Mouse (Mus musculus) liver, embryonic 15.5 days (tissue): Measurements from ENCODE around the gene Gm15517. TPM values are rescaled to one million over a fixed set of nuclear protein-coding genes. Genes with fewer than 3 reads are reported as not detected.
"Not testable (repeated sequence)": the region's sequence is repeated elsewhere in the genome, so short reads cannot be mapped to it uniquely, and the experiment has no call there.

ENCODE experiments used
- ATAC-seq: fragments of 200-750 bp; cut with Nextera tagmentation; 2 replicates; pipeline ENCODE4 v1.8.0; 2017; ENCODE audit warnings: moderate number of reproducible peaks, mild to moderate bottlenecking, moderate library complexity; ENCODE audit not compliant: insufficient read depth
- H3K27ac ChIP-seq: fragments of 300-500 bp; sonication (generic); replicated peaks from 2 replicates; pipeline ENCODE4 v1.5.1; 2015; ENCODE audit warnings: mild to moderate bottlenecking, inconsistent platforms
- H3K27me3 ChIP-seq: fragments of 300-500 bp; sonication (generic); 2 replicates; pipeline ENCODE4 v1.6.1; 2015; ENCODE audit warnings: mild to moderate bottlenecking, inconsistent platforms
- H3K36me3 ChIP-seq: fragments of 300-500 bp; sonication (generic); replicated peaks from 2 replicates; pipeline ENCODE4 v1.6.1; 2015; ENCODE audit warnings: moderate library complexity, mild to moderate bottlenecking, inconsistent platforms
- H3K4me1 ChIP-seq: fragments of 300-500 bp; sonication (generic); replicated peaks from 2 replicates; pipeline ENCODE4 v1.6.1; 2015; ENCODE audit warnings: inconsistent platforms
- H3K4me2 ChIP-seq: fragments of 300-500 bp; sonication (generic); 2 replicates; pipeline ENCODE4 v1.6.1; 2015; ENCODE audit warnings: moderate library complexity, mild to moderate bottlenecking, inconsistent platforms
- H3K4me3 ChIP-seq: fragments of 300-500 bp; sonication (generic); replicated peaks from 2 replicates; pipeline ENCODE4 v1.5.1; 2015; ENCODE audit warnings: mild to moderate bottlenecking, inconsistent platforms
- H3K9ac ChIP-seq: fragments of 300-500 bp; sonication (generic); 2 replicates; pipeline ENCODE4 v1.6.1; 2015; ENCODE audit warnings: moderate library complexity, mild to moderate bottlenecking, inconsistent platforms
- H3K9me3 ChIP-seq: fragments of 300-500 bp; sonication (generic); replicated peaks from 2 replicates; pipeline ENCODE4 v1.6.1; 2016; ENCODE audit warnings: inconsistent platforms
- WGBS: fragments of 180-500 bp; shearing (Covaris S2); methylation state at CpG from one replicate; pipeline ENCODE4 v1.1.7; 2015; ENCODE audit warnings: mixed read lengths; ENCODE audit not compliant: insufficient replicate concordance; 5-methylcytosine and 5-hydroxymethylcytosine counted together
- polyA plus RNA-seq: library from polyadenylated mRNA; unstranded; fragments of >200 nt; fragmentation: Nextera tagmentation; extraction: Ambion mirVana; gene quantifications from 2 replicates; pipeline ENCODE4 v1.2.1, GENCODE M21; 2015

The Gm15517 gene
- polyA plus RNA-seq, 1 experiment from 2014 or later = not detected

DNA sequence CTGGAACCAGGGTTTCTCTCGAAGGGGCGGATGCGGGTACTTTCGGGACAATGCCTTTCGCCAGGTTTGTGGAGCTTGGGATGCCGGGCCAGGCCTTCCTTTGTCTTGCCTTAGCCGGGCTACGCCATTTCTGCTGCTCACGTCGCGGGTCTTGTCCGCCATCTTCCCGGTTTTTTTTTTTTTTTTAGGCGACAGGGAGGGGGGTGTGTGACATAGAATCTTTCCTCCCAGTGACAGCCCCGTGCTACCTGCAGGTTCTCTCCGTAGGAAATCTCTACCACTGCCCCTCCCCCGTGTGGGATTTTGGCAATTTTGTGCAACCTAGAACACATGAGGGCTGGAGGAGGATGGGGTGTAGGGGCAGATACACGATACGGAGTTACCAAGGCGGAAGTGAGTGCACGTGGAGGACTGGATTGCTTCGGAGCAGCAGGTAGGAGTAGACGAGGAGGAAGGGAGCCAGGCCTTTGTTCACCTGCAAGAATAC, 14.2 kb upstream of the Gm15517 start:
- Histone ChIP-seq H3K27ac (peak overlapping the region; percentile 89), H3K36me3 (peaks cover 38% of the 10 kb centered on the region), H3K4me2 (peak overlapping the region; percentile 91), H3K27me3 (no peaks in the 10 kb centered on the region), H3K4me3 (peak overlapping the region; percentile 95), H3K9ac (peak overlapping the region; percentile 88), H3K4me1 (peaks cover 38% of the 10 kb centered on the region), H3K9me3 (no peaks in the 10 kb centered on the region)
- peak; percentile 13; the same call in 1 of the 2 replicates for ATAC-seq
- under 1% methylated on average over 23 of the region's 23 CpGs for WGBS

DNA sequence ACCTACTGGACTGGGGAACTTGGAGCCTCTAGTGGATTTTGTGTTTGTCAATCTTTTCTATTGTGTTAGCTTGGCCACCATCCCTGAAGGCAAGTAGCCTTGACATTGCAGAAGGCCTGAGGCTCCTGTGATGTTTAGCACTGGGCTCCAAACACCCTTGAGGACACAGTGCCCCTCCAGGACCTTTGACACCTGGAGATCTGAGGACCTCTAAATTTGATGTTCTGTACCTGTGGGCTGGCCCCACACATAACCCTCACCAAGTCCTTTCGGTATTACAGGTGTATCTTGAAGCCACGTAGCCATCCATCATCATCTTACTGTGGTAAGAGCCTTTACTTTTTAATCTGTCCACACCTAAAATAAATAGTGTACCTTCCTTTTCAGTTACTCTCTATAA, 13.3 kb upstream of the Gm15517 start:
- Histone ChIP-seq H3K4me1 (peaks cover 38% of the 10 kb centered on the region), H3K9ac (peak overlapping the region; percentile 39; the same call in 1 of the 2 replicates), H3K27ac (no peak overlapping the region), H3K4me3 (peak overlapping the region; percentile 95), H3K4me2 (peak overlapping the region; percentile 91), H3K9me3 (no peaks in the 10 kb centered on the region), H3K27me3 (no peaks in the 10 kb centered on the region), H3K36me3 (peaks cover 47% of the 10 kb centered on the region)
- no peak for ATAC-seq
- WGBS = 73% methylated on average over 2 of the region's 2 CpGs

DNA sequence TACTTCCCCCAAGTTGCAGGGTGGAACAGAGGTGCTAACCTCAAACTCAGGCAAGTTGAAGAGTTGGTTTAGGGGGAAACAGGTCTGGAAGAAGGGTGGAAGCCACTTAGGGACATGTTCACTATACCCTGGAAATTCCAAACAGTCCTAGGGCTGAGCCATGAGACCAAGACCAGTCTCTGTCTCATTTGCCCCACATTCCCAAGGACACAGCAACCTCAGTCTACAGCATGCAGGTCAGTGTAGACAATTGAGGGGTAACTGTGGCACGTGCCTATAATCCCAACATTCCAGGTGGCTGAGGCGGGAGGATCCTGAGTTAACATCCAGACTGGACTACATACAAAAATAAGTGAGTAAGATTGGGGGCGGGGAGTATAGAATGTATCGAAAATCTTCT, 12.0 kb upstream of the Gm15517 start:
- H3K4me1 ChIP-seq = peaks cover 38% of the 10 kb centered on the region
- no peak for ATAC-seq
- H3K4me3 ChIP-seq = no peak overlapping the region
- peaks cover 51% of the 10 kb centered on the region for H3K36me3 ChIP-seq
- H3K9me3 ChIP-seq = no peaks in the 10 kb centered on the region
- H3K27me3 ChIP-seq = no peaks in the 10 kb centered on the region
- WGBS = 79% methylated on average over 4 of the region's 4 CpGs
- H3K4me2 ChIP-seq = no peak overlapping the region
- no peak overlapping the region for H3K9ac ChIP-seq
- no peak overlapping the region for H3K27ac ChIP-seq

DNA sequence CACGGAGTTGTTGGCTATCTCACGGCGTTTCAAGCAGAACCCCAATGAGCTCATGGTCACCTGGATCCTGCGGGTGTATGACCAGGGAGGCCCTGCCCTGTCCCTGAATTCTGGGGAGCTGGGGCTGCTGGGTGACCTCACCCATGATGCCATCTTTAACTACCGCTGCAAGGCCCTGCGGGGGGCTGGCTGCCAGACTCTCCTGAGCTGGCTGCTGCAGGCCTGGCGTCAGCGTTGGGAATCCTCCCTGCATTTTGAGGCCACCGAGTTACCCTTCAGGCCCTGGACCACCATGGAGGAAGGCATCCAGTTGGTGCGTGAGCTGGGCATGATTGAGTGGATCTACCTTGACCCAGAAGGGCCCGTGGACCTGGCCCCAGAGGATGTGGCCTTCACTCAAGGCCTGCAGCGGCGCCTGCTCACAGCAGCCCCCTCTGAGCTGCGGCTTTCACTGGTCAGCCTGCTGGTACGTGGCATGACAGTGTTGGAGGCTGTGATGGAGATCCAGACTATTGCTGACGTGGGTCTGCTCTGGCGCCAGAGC, 10.4 kb upstream of the Gm15517 start:
- H3K36me3 ChIP-seq = peaks cover 51% of the 10 kb centered on the region
- ATAC-seq = not testable (repeated sequence)
- 77% methylated on average over 17 of the region's 17 CpGs for WGBS

DNA sequence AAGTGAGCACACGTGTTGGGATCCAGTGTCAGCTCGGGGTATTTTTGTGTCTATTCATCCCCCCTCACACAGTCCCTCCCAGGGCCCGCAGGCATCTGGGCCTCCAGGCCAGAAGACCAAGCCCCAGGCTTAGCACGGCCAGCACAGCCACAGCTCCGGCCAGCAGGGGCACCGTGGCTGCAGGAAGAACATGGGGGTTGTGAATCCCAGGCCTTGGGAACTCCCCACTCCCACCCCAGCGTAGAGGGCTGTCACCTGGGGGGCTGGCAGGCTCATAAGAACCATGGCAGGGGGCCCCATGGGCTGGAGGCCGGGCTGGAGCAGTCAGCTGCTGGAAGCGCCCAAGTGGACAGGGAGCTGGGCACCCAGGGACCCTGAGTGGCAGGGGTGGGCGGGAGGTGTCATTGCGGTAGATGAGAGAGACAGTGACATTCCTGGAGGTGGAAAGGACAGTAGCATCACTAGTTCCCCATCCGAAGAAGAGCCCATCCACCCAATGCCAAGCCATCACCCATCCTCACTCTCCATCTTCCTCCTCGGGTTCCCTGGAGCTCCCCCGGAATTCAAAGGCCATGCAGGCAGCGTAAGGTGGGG, 8.1 kb upstream of the Gm15517 start:
- Histone ChIP-seq H3K4me1 (peaks cover 10% of the 10 kb centered on the region), H3K27me3 (no peaks in the 10 kb centered on the region), H3K4me3 (no peak overlapping the region), H3K9ac (no peak overlapping the region), H3K4me2 (no peak overlapping the region), H3K9me3 (no peaks in the 10 kb centered on the region), H3K27ac (no peak overlapping the region), H3K36me3 (peaks cover 48% of the 10 kb centered on the region)
- no peak for ATAC-seq
- WGBS = 59% methylated on average over 15 of the region's 15 CpGs

More for the DNA sequence above, 10.4 kb upstream of the Gm15517 start:
- H3K9me3 ChIP-seq, H3K4me3 ChIP-seq, H3K9ac ChIP-seq, H3K27ac ChIP-seq, H3K27me3 ChIP-seq, H3K4me2 ChIP-seq: not testable (repeated sequence)
- H3K4me1 ChIP-seq = peaks cover 28% of the 10 kb centered on the region

DNA sequence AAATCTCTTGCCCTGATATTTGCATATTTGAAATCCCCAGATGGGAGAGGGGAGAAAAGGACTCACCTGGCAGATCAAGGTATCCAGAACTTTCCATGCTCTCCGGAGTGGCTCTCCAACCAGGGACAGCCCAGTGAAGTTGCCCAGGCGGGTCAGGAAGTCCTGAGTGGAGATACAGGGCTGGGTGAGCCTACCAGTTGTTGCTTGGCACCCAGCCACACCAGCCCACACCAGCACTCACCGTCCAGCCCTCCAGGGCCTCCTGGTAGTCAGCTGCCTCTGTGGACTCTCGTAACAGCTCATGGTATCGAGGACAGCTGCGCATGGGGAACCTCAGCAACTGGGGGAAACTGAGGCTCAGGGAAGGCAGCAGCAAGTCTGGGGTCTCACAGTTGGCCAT, 6.3 kb upstream of the Gm15517 start:
- no peak overlapping the region for H3K27ac ChIP-seq
- WGBS = 63% methylated on average over 6 of the region's 6 CpGs
- no peak overlapping the region for H3K9ac ChIP-seq
- H3K4me1 ChIP-seq = no peaks in the 10 kb centered on the region
- no peaks in the 10 kb centered on the region for H3K9me3 ChIP-seq
- H3K27me3 ChIP-seq = no peaks in the 10 kb centered on the region
- H3K4me3 ChIP-seq = no peak overlapping the region
- peaks cover 30% of the 10 kb centered on the region for H3K36me3 ChIP-seq
- no peak for ATAC-seq
- no peak overlapping the region for H3K4me2 ChIP-seq

DNA sequence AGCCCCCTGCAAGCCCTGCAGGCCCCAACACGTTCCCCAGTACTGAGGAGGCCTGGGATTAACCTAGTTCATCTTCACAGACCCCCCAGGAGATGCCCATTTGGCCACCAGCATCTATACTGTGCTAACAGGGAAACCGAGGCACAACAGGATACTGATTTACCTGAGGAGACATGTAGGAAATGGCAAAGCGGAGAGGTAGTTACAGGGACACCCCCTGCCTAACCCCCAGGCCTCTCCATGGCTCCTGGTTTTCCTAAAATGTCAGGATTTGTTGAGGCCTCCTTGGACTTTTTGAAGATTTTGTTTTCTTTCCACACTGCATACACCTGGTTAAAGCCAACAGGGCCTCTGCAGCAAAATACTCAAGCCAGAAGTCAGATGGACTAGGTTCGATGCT, 4.0 kb upstream of the Gm15517 start, which contains the start of gene Acp4:
Gene Acp4, minus strand, starts transcription at position 101 of the 400 bp plus-strand sequence.
- 58% methylated on average over 4 of the region's 4 CpGs for WGBS
- Histone ChIP-seq H3K36me3 (peaks cover 11% of the 10 kb centered on the region), H3K9ac (no peak within 1 kb of the TSS), H3K27me3 (peaks cover 18% of the 10 kb centered on the region), H3K4me1 (no peaks in the 10 kb centered on the region), H3K27ac (no peak within 1 kb of the TSS), H3K4me2 (no peak within 1 kb of the TSS), H3K9me3 (no peaks in the 10 kb centered on the region), H3K4me3 (no peak within 1 kb of the TSS)
- no peak for ATAC-seq

DNA sequence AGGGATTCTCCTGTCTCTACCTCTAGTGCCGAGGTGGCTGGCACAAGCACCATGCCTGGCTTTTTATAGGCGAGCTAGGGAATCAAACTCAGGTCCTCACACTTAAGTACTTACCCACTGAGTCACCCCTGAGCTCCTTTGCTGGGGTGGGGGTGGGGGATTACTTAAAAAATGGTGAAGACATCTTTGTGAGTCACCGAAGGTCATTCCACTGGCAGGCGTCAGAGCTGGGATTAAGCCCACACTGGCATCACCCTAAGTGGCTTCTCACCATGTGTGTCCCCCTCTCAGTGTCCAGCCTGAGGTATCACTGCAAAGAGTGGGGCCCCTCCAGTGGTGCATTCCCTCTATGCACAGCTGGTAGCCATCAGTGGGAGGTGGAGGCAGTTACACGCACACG, 837 bp upstream of the Gm15517 start:
- peaks cover 42% of the 10 kb centered on the region for H3K27me3 ChIP-seq
- H3K9me3 ChIP-seq = no peaks in the 10 kb centered on the region
- no peaks in the 10 kb centered on the region for H3K36me3 ChIP-seq
- no peak overlapping the region for H3K9ac ChIP-seq
- H3K4me3 ChIP-seq = no peak overlapping the region
- 56% methylated on average over 6 of the region's 6 CpGs for WGBS
- ATAC-seq = no peak
- no peak overlapping the region for H3K4me2 ChIP-seq
- peaks cover 6% of the 10 kb centered on the region for H3K4me1 ChIP-seq
- no peak overlapping the region for H3K27ac ChIP-seq

DNA sequence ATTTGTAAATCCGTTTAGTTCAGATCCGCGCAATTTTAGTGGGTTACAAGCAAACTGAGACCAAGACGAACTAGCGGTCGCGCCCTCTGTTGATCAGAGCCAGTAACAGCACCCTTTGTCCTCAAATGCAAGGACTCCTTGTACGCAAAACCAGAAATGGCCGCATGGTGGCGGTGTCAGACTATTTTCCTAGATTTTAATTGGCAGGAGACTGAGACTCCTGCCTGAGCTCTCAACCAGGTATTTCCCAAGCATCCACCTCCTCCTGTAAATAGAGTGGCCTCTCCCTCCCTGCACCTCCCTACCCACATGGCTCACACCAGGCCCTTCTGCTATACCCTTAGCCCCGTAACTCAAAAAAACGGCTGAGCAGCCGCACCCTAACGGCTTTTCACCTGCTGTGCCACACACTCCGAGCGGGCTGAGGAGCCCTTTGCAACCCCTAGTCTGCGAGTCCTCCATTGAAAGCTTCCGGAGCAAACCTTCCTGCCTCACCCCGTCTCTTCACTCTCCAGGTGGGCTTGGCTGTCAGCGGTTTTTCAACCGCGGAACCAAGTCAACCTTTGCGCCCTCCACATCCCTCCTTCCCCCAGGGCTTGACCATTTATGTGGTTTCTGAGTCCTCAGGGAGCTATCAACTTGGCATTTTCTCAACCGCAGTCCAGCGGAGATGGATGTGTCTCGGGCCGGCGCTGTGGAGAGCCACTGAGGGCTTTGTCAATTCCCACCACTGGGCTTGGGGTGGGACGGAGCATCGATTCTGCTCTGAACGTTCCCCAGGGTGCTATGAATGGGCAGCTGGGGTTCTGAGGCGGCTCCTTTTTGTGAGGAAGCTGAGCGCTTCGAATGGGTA, 1.8 kb downstream of the Gm15517 start:
- 3% methylated on average over 34 of the region's 34 CpGs for WGBS
- Histone ChIP-seq H3K4me3 (no peak overlapping the region), H3K27ac (no peak overlapping the region), H3K4me2 (peak overlapping the region; percentile 13; the same call in 1 of the 2 replicates), H3K36me3 (no peaks in the 10 kb centered on the region), H3K9ac (no peak overlapping the region), H3K27me3 (peaks cover 42% of the 10 kb centered on the region), H3K4me1 (peaks cover 6% of the 10 kb centered on the region), H3K9me3 (no peaks in the 10 kb centered on the region)
- ATAC-seq = no peak; the same call in 1 of the 2 replicates

DNA sequence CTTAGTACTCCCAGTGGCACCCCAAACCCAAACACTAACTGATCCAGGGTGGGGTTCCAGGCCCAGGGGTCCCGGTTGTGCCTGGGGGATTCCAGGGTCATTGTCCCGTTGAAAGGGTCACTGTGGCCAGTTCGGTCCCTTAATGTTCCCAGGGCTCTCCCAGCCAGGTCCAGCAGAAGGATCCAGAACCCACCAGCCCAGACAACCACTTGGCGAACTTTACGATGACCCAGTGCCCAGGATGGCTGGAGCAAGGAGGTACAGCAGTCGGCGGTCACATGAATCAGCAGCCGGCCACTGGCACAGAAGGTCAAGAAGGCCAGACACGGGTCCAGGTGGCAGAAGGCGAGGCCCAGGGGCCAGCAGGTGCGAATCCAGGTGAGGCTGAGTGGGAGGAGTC, 6.9 kb downstream of the Gm15517 start:
- H3K4me2 ChIP-seq = no peak overlapping the region
- peaks cover 3% of the 10 kb centered on the region for H3K4me1 ChIP-seq
- no peak overlapping the region for H3K27ac ChIP-seq
- H3K36me3 ChIP-seq = no peaks in the 10 kb centered on the region
- no peak for ATAC-seq
- peaks cover 17% of the 10 kb centered on the region for H3K27me3 ChIP-seq
- no peak overlapping the region for H3K4me3 ChIP-seq
- no peak overlapping the region for H3K9ac ChIP-seq
- WGBS = 62% methylated on average over 11 of the region's 11 CpGs
- no peaks in the 10 kb centered on the region for H3K9me3 ChIP-seq

DNA sequence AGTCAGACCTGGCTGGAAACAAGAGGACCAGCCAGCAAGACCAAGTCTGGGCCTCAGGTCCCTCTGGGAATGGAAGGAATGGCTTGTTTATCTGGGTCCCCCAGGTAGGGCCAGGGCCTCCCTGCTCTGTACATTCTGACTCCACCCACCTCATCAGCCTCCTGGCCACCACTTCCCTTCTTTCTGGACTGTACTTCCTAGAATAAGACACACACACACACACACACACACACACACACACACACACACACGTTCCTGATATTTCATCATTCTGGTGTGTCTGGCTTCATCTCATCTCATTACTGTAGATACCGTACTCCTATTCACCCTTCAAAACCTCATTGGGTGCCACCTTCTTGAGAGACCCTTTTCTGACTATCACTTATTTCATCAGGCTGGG, 8.2 kb downstream of the Gm15517 start:
- Histone ChIP-seq H3K9ac (no peak overlapping the region), H3K9me3 (no peaks in the 10 kb centered on the region), H3K4me3 (no peak overlapping the region), H3K36me3 (no peaks in the 10 kb centered on the region), H3K27me3 (peaks cover 15% of the 10 kb centered on the region), H3K4me2 (no peak overlapping the region), H3K4me1 (no peaks in the 10 kb centered on the region), H3K27ac (no peak overlapping the region)
- WGBS = 49% methylated on average over 2 of the region's 2 CpGs
- no peak for ATAC-seq
